Mouse (Mus musculus): ENCODE results near the gene Cxcl1.

DNA sequence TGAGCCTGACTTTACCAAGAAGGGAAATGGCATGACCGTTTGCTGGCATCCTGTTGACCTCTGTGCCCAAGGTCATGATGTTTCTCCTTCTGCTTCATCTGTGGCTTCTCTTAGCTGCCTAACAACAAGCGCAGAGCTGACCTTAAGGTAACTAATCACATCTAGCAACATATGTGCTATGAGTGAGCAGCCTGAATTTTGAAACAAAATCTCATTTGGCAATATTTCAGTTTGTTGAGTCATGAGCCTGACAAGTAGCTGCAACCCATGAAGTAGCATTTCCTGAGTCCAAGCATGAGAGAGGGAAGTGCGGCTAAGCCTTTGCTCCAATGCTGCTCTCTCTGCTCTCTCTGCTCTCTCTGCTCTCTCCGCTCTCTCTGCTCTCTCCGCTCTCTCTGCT is 9.4 kb upstream of the Cxcl1 start:
- TF ChIP-seq CTCF (IDR thresholded peaks at IDR 0.05; ENCODE audit: extremely low read depth, insufficient read depth, low read length) (no peak), POLR2A (IDR thresholded peaks at IDR 0.05; ENCODE audit: extremely low read depth, insufficient read depth, low read length) (no peak)
